ENCODE assay signal across 30 mouse cellular contexts in the genomic region with DNA sequence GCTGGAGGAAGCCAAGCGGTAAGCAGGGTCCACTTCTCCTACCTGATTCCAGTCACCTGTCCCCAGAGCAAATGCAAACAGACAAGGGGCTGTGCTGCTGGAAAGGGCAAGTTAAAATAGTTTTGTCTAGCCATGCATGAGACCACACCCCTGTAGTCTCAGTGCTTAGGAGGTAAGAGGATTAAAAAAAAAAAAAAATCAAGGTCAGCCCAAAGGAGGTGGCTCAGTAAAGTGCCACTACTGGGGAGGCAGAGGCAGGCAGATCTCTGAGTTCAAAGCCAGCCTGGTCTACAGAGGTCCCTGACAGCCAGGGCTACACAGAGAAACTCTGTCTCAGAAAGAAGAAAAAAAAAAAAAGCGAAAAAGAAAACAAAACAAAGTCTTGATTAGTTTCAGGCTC. TPM values are rescaled to one million over a fixed set of nuclear protein-coding genes. Genes with fewer than 3 reads are reported as not detected.
A peak's percentile ranks its signal among the peaks of the same experiment; 100 is the strongest.
DNase-seq lines count a peak whose midpoint lies in the region; TF ChIP-seq lines count a peak whose summit lies in the region.
"Had no signal": no experiment of that assay in that cellular context is flagged by ENCODE, and none has a peak within 500 bp of the region (broad histone marks: within the 10 kb centered on the region; RNA-seq: fewer than 3 reads in every experiment).

No protein-coding gene starts in this region.

- in situ Hi-C loops in CH12.LX (cut with MboI; ENCODE audit: low pct_ligation_motif_present, low pct_unique_long_range_greater_than_20kb, low sequenced_read_pairs): loop anchor here (5.0 kb wide), 1 partner anchor 62 kb away; no protein-coding TSS in a partner anchor
- in situ Hi-C loops in ES-E14 (cut with MboI; ENCODE audit: low sequenced_read_pairs in 2 of 2, unreplicated experiment in 2 of 2): no loop called here

- peaks cover 6 to 33% of the 10 kb centered on the region in 2 experiments for H3K36me3 ChIP-seq in CH12.LX (replicated peaks in 1 of 2; ENCODE audit: control insufficient read depth in 1 of 2, insufficient read depth in 1 of 2, low read length in 1 of 2)
- H3K36me3 ChIP-seq in ES-E14 (ENCODE audit: control insufficient read depth, insufficient read depth, low read length, poor library complexity, severe bottlenecking): peaks cover 18% of the 10 kb centered on the region

- TF ChIP-seq POLR2A in CH12.LX (IDR thresholded peaks at IDR 0.05; ENCODE audit: low read depth, low read length): no peak

- H3K79me2 ChIP-seq in CH12.LX (replicated peaks; ENCODE audit: control insufficient read depth, extremely low read depth, insufficient read depth, poor library complexity, severe bottlenecking): no peaks in the 10 kb centered on the region

- peak; percentile 50 for DNase-seq in A20 (ENCODE audit: low read depth, low spot score)
- peak; percentile 12 for DNase-seq in CH12.LX (ENCODE audit: extremely low read depth)
- no peak for DNase-seq in ES-E14 (ENCODE audit: low read depth, low spot score)
- DNase-seq in yolk sac, embryonic 10.5 days (ENCODE audit: low spot score): peak; percentile 23
- DNase-seq in heart, postnatal 4 days: no peak
- DNase-seq in kidney, adult 9 months: no peak
- no peak for DNase-seq in embryo, embryonic 11 days
- DNase-seq: adrenal gland, adult 8-10 months; adrenal gland, postnatal 14 days; adrenal gland, postnatal 36 days; B cell, adult 2 months; cerebellum, adult 11-12 months; cerebellum, adult 2 months; cerebellum, adult 9-10 months; cerebellum, postnatal 10 days; cerebellum, postnatal 25 days had no signal

- H3K9ac ChIP-seq in CH12.LX (ENCODE audit: insufficient read depth, low read depth): no peak overlapping the region
- H3K9ac ChIP-seq in ES-E14 (ENCODE audit: insufficient read depth, low read depth, low read length, poor library complexity, severe bottlenecking): no peak overlapping the region
- H3K9ac ChIP-seq: embryonic facial prominence, embryonic 13.5 days; embryonic facial prominence, embryonic 15.5 days; forebrain, embryonic 12.5 days had no signal

- H3K27ac ChIP-seq in CH12.LX (ENCODE audit: insufficient read depth, low read depth): no peak overlapping the region
- H3K27ac ChIP-seq in ES-E14 (ENCODE audit: insufficient read depth, low read depth, low read length, poor library complexity, severe bottlenecking): no peak overlapping the region
- H3K27ac ChIP-seq: embryonic facial prominence, embryonic 13.5 days; embryonic facial prominence, embryonic 15.5 days; forebrain, embryonic 10.5 days; forebrain, embryonic 12.5 days had no signal

- TF ChIP-seq EP300 in CH12.LX (IDR thresholded peaks at IDR 0.05; ENCODE audit: low read length): no peak

- H3K4me1 ChIP-seq in CH12.LX (ENCODE audit: control insufficient read depth in 1 of 2, insufficient read depth in 2 of 2) (peaks cover 10 to 40% of the 10 kb centered on the region in 2 experiments), ES-E14 (ENCODE audit: control insufficient read depth in 2 of 2, insufficient read depth in 2 of 2, low read length in 2 of 2, poor library complexity in 1 of 2) (peaks cover 0 to 3% of the 10 kb centered on the region in 2 experiments; a peak in 1 of 4 replicates)

- no peak for TF ChIP-seq RAD21 in CH12.LX (IDR thresholded peaks at IDR 0.05; ENCODE audit: low read depth, low read length)

- dilution Hi-C loops in CH12.LX (cut with MboI; ENCODE audit: extremely low pct_ligation_motif_present, extremely low pct_unique_long_range_greater_than_20kb, low sequenced_read_pairs): no loop called here

- no peaks in the 10 kb centered on the region for H3K9me3 ChIP-seq in CH12.LX (replicated peaks; ENCODE audit: low read length)
- H3K9me3 ChIP-seq in ES-E14 (ENCODE audit: control insufficient read depth, insufficient read depth, low read depth, low read length): no peaks in the 10 kb centered on the region
- H3K9me3 ChIP-seq: embryonic facial prominence, embryonic 13.5 days; embryonic facial prominence, embryonic 15.5 days; forebrain, embryonic 10.5 days; forebrain, embryonic 12.5 days had no signal

- TF ChIP-seq CTCF in CH12.LX (conservative IDR thresholded peaks at IDR 0.05 in 1 of 2, IDR thresholded peaks at IDR 0.05 in 1 of 2; ENCODE audit: low read depth in 2 of 2, low read length in 2 of 2): no peak

- H3K4me3 ChIP-seq in CH12.LX (replicated peaks in 1 of 3; ENCODE audit: low read depth in 2 of 3, low read length in 2 of 3, poor library complexity in 1 of 3) (no peak overlapping the region), ES-E14 (ENCODE audit: insufficient read depth in 1 of 2, low read depth in 1 of 2, low read length in 2 of 2, poor library complexity in 1 of 2, severe bottlenecking in 1 of 2) (no peak overlapping the region)
- H3K4me3 ChIP-seq: embryonic facial prominence, embryonic 13.5 days; embryonic facial prominence, embryonic 15.5 days; erythroblast, embryonic 14.5 days; forebrain, embryonic 12.5 days had no signal

- peaks cover 6% of the 10 kb centered on the region for H3K27me3 ChIP-seq in CH12.LX (replicated peaks)
- H3K27me3 ChIP-seq: embryonic facial prominence, embryonic 13.5 days; embryonic facial prominence, embryonic 15.5 days; forebrain, embryonic 12.5 days had no signal

- no peak overlapping the region for H3K4me2 ChIP-seq in CH12.LX (ENCODE audit: insufficient read depth, low read depth, poor library complexity, severe bottlenecking)
- H3K4me2 ChIP-seq: embryonic facial prominence, embryonic 13.5 days; embryonic facial prominence, embryonic 15.5 days had no signal

TF ChIP-seq in CH12.LX, 34 proteins besides CTCF, POLR2A, EP300 and RAD21:
- TF ChIP-seq ZNF384 (IDR thresholded peaks at IDR 0.05; ENCODE audit: low read depth, low read length) (peak; percentile 54), NRF1 (IDR thresholded peaks at IDR 0.05; ENCODE audit: low read depth, low read length) (no peak)

TF ChIP-seq in ES-E14, 5 proteins besides CTCF, POLR2A, EP300 and RAD21:
- TF ChIP-seq ZNF384 (IDR thresholded peaks at IDR 0.05; ENCODE audit: low read depth, low read length) (peak; percentile 64; the same call in 1 of the 2 replicates), CHD2 (IDR thresholded peaks at IDR 0.05; ENCODE audit: low read depth, low read length) (no peak), HCFC1 (IDR thresholded peaks at IDR 0.05; ENCODE audit: borderline replicate concordance, insufficient read depth, low read length) (no peak)

RNA-seq across cellular contexts. Expression of a gene that starts 2.2 kb away (rescaled TPM):
- 15.9 and 21.9 TPM in 2 replicates for total RNA-seq in CH12.LX (2012; rRNA removed)
- total RNA-seq in CH12.LX (2014; rRNA removed): 12.1 and 13.0 TPM in 2 replicates
- 16.1 and 18.3 TPM in 2 replicates for polyA plus RNA-seq in CH12.LX (2012; ENCODE audit: insufficient read length, low read depth)
- 60.3 and 81.2 TPM in 2 replicates for total RNA-seq in ES-E14 (2012; rRNA removed)
- total RNA-seq in heart, postnatal 4 days (2021): 10 to 100 TPM; 49.2 to 56.5 TPM

RNA-seq across cellular contexts. Expression of a gene that starts 5.9 kb away (rescaled TPM):
- total RNA-seq in CH12.LX (2012; rRNA removed) (not detected in 2 replicates), CH12.LX (2014; rRNA removed) (not detected in 2 replicates), ES-E14 (2012; rRNA removed) (not detected in 2 replicates)
- polyA plus RNA-seq in CH12.LX (2012; ENCODE audit: insufficient read length, low read depth): not detected in 2 replicates
- total RNA-seq in heart, postnatal 4 days (2021): not detected
- total RNA-seq: adrenal gland, adult 18-20 months; adrenal gland, adult 8-10 months; adrenal gland, postnatal 14 days; adrenal gland, postnatal 36 days; MEL had no signal
- polyA plus RNA-seq: activated CD4-positive, CD25-positive, alpha-beta regulatory T cell, adult 4 months; CD4-positive, CD25-positive, alpha-beta regulatory T cell, adult 4 months; cerebellum, adult 2 months; cortical plate, adult 2 months; erythroblast, embryonic 14.5 days; forebrain, embryonic 10.5 days; forebrain, embryonic 14.5 days; forebrain, embryonic 16.5 days; frontal cortex, adult 2 months had no signal

RNA-seq across cellular contexts. Expression of a gene that starts 25.7 kb away (rescaled TPM):
- total RNA-seq in CH12.LX (2012; rRNA removed) (98.1 and 124 TPM in 2 replicates), CH12.LX (2014; rRNA removed) (65.6 and 71.0 TPM in 2 replicates), ES-E14 (2012; rRNA removed) (117 and 144 TPM in 2 replicates)
- polyA plus RNA-seq in CH12.LX (2012; ENCODE audit: insufficient read length, low read depth): 80.5 and 91.3 TPM in 2 replicates
- total RNA-seq in heart, postnatal 4 days (2021): 10 to 100 TPM; 77.4 to 80.8 TPM

RNA-seq across cellular contexts. Expression of a gene that starts 41.1 kb away (rescaled TPM):
- total RNA-seq in CH12.LX (2012; rRNA removed): 49.1 and 64.2 TPM in 2 replicates
- 20.3 and 21.6 TPM in 2 replicates for total RNA-seq in CH12.LX (2014; rRNA removed)
- 128 and 182 TPM in 2 replicates for polyA plus RNA-seq in CH12.LX (2012; ENCODE audit: insufficient read length, low read depth)
- 33.5 and 37.9 TPM in 2 replicates for total RNA-seq in ES-E14 (2012; rRNA removed)
- 1 to 10 TPM; 7.2 to 7.5 TPM for total RNA-seq in heart, postnatal 4 days (2021)

RNA-seq across cellular contexts. Expression of a gene that starts 56.6 kb away (rescaled TPM):
- not detected in 2 replicates for total RNA-seq in CH12.LX (2012; rRNA removed)
- not detected in 2 replicates for total RNA-seq in CH12.LX (2014; rRNA removed)
- not detected in 2 replicates for polyA plus RNA-seq in CH12.LX (2012; ENCODE audit: insufficient read length, low read depth)
- total RNA-seq in ES-E14 (2012; rRNA removed): not detected in 2 replicates
- total RNA-seq in heart, postnatal 4 days (2021): not detected
- total RNA-seq: adrenal gland, adult 18-20 months; adrenal gland, adult 8-10 months; adrenal gland, postnatal 14 days; adrenal gland, postnatal 36 days; MEL had no signal
- polyA plus RNA-seq: activated CD4-positive, CD25-positive, alpha-beta regulatory T cell, adult 4 months; embryonic facial prominence, embryonic 11.5 days; erythroblast, embryonic 14.5 days; forebrain, embryonic 10.5 days; forebrain, embryonic 12.5 days; forebrain, embryonic 14.5 days had no signal

Comparison
In these comparisons a context has a peak if more than half of its experiments do, and no peak if none do; other contexts are left out.
1. DNase-seq: peak in A20 (single experiment), CH12.LX (single experiment) and yolk sac, embryonic 10.5 days (single experiment); none in ES-E14 (single experiment), heart, postnatal 4 days (single experiment), kidney, adult 9 months (single experiment) and embryo, embryonic 11 days (single experiment).